Mouse (Mus musculus): Measurements from ENCODE around the gene Nipsnap2.
A peak's percentile ranks its signal among the peaks of the same experiment; 100 is the strongest.
"Not testable (repeated sequence)": the region's sequence is repeated elsewhere in the genome, so short reads cannot be mapped to it uniquely, and the experiment has no call there.

Gene Nipsnap2

GRCm38 (mm10) chr5:129761865-129762540, 37.1 kb downstream of the Nipsnap2 start:
- DNase-seq = peak in 1 of 2 experiments; percentile 15

DNA sequence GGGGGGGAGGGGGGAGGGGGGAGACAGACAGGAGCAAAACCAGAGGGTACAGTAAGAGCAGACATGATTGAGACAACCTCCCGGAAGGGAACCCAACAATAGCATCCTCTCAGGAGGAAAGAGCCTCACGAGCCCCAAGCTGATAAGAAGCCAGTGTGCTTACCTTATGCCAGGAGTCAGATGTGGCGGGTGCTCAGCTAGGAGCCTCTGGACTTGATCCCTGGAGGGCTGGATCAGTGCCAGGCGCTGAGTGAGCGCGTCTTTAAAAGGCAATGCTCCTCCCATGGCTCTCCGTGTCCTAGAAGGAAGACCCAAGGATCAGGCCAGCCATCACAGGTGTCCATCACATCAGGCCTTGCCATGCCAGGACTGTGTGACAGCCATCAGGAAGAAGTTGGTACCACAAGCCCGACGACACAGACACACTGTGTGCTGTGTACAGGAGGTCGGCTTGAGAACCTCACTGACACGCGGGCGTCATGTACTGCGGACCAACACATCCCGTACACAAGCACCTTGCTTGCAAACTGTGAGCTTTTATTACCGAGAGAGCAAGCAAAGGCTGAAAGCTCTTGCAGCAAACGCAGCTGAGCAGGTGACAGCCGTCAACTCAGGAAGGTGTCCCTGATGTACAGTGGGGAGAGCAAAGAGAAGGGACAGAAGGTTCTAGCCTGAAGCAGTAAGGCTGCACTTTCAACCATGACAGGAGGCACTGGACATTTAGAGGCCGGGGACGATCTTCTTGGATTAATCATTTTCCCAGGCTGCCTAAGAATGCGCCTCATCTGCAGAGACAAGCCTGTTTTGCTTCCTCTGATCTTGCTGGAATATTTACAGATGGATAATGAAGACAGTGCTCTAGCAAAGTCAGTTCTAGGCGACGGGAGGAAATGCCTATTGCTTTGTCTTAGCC, 45.8 kb downstream of the Nipsnap2 start:
- peak; percentile 51 to 71 for DNase-seq

DNA sequence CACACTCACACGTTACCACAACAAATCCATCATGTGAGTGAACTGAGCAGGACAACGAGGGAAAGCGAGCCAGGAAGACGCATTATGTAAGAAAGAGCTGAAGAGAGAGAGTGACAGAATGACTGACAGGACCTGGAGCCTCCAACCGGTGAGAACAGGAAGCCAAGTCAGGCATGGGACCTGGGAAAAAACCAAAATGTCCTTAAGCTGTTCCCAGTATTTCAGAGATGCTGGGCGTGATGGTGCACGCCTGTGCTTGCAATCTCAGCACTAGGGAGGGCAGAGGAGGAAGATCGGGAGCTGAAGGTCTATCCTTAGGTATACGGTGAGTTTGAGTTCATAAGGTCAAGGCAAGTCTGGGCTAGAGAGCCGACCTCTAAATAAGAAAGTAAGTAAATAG, 47.6 kb downstream of the Nipsnap2 start:
- no peak for DNase-seq

DNA sequence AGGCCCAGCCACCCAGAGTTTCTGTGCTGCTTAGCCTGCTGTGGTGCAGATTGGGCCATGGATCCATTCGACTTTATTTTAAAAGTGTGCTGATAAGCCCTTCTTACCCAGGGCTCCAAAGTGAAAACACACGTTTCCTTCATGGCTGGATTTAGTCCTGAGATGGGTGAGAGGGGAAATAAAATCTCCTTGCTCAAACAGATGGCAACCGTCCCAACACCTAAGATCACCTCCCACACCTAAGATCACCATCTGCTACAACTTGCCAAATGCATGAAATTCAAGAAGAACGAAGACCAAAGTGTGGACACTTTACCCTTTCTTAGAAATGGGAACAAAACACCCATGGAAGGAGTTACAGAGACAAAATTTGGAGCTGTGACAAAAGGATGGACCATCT, 48.5 kb downstream of the Nipsnap2 start:
- DNase-seq = not testable (repeated sequence)

DNA sequence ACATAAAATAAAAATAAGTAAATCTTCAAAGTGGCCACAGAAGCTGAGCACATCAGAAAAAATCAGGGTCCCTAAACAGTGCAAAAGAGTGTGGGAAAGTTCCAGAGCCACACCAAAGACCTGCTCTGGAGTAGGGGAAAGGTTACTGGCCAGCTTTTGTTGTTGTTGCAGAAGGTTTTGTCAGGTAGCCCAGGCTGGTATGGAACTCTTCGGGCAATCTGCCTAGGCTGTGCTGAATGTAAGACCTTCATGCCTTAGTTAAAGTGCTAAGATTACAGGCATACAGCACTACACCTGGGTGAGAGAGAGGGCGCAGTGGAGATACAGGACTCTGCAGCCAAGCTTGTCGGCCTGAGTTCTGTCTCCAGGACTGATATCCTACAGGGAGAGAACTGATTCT, 49.8 kb downstream of the Nipsnap2 start:
- no peak for DNase-seq

GRCm38 (mm10) chr5:129778348-129778995, 53.6 kb downstream of the Nipsnap2 start:
- DNase-seq = no peak

DNA sequence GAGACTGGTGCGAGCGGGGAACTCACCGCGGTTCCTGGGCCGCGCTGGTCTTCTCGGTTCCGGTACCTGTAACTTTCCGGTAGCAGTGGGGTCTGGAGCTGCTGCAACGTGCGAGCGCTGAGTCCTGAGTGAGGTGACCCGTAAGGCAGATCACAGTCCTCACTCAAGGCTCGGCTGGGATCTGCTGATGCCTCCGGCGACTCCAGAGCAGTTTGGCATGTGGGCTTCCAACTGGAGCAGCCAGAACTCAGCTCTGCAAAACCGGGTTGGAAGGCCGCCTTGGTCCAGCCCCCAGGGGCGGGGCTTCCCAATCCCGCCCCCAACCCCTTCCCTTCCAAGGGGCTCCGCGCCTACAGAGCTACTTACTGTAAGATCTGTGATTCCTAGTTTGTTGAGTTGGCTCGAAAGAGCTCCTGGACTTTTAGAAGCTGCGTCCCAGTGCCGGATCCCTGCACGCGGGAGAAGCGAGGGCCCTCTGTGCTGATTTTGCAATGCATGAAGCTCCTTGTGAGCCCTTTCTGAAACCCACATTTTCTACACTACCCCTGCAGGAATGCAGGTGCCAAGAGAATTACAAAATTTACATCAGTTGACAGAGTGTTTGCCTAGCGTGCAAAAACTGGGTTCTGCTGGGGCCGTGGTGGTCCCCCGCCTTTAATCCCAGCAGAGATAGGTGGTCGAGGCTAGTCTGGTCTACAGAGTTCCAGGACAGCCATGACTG, 54.3 kb downstream of the Nipsnap2 start:
- peak; percentile 87 to 91 for DNase-seq

DNA sequence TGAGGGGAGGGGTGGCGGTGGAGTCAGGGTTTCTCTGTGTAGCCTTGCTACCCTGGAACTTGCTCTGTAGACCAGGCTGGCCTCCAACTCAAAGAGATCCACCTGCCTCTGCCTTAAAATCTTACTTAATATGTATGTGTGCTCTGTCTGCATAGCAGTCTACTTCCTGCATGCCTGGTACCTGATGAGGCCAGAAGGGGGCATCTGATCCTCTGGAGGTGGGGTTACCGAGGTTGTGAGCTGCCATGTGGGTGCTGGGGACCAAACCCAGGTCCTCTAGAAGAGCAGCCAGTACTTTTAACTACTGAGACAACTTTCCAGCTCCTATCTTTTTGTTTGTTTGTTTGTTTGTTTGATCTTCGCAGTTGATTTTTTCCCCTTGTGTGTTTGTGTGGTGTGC, 55.3 kb downstream of the Nipsnap2 start:
- DNase-seq = no peak

DNA sequence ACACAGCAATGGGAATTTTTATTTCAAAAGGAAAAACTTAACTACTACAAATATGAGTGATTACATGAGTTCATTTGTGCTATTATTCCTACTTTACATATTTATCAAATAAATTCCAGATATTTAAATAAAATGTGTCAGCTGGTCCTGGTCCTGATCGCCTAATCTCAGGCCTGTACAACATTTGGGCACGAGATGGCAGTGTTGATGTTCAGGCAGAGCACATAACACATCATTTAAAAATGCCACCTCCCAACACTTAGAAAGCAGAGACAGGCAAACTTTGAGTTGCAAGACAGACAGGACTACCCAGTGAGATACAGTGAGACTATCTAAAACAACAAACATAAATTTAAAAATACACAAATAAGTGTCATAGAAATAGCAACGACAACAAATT, 57.3 kb downstream of the Nipsnap2 start:
- peak in 1 of 2 experiments; percentile 27 for DNase-seq

- DNase-seq = no peak
These were observed 60.5 kb downstream of the Nipsnap2 start for GRCm38 (mm10) chr5:129785235-129785870.

DNA sequence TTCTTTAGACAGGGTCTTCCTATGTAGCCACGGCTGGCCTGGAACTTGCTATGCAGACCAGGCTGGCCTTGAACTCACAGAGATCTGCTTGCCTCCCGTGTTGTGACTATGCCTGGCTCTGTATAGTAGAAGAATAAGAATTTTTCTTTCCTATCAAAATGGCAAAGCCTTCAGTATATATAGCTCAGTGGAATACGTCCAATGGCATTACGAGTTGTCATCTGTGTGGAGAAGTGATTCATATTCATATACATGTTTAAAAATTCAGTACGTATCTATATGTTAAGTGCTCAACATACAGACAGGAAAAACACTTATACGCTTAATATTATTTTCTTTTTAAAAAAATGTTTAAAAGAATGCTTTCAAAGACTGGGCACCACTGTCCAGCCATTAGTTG, 61.3 kb downstream of the Nipsnap2 start:
- DNase-seq = no peak

- DNase-seq = peak; percentile 98 to 99
These were observed 62.2 kb downstream of the Nipsnap2 start, which contains the start of gene Psph for GRCm38 (mm10) chr5:129786818-129787790. Gene Psph, minus strand, starts transcription at chr5:129787449.

- DNase-seq = no peak
These were observed 63.1 kb downstream of the Nipsnap2 start for GRCm38 (mm10) chr5:129787818-129788593.

DNA sequence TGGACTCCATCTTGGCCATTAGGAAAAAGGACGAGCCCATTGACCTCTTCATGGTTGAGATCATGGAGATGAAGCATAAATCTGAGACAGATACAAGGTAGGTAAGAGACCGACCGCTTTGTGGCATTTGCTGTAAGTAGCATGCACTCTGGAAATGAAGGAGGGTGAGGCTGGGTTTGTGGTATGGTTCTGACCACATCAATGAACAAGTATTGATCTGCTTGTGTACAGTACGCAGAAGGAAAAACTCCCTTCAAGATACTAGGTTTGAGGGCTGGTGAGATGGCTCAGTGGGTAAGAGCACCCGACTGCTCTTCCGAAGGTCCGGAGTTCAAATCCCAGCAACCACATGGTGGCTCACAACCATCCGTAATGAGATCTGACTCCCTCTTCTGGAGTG, 65.7 kb downstream of the Nipsnap2 start:
- not testable (repeated sequence) for DNase-seq

All from kidney, postnatal 4 days (tissue).